Comparison of ENCODE assay signal across 8 mouse cellular contexts in the genomic region with DNA sequence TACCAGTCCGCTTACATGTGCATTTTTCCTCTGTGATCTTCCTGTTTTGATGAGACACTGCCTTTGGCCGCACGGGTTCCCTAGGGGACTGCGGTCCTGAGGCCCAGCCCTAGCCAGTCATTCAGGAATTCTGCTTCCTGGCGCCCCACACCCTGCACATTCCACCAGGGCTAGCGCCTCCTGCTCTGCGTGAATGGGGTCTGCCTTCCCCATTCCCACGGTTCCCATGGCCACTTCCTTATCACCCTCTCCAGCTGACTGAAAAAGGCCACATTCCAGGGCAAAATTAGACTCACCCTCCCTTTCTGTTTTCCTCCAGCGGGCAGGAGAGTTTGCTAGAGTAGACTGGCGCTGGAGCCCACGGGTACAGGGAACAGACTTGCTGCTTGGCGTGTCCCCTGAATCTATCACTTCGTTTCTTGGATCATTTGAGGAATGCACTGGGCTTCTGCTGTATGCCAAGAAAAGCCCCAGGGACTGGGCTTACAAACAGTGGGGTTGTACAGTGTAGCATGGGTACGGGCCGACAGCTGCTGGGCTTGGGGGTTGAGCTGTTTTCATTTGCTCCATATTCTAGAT. TPM values are rescaled to one million over a fixed set of nuclear protein-coding genes. Genes with fewer than 3 reads are reported as not detected.
DNase-seq lines count a peak whose midpoint lies in the region; ATAC-seq and TF ChIP-seq lines count a peak whose summit lies in the region.

No protein-coding gene starts in this region.

- DNase-seq in urinary bladder, postnatal 25 days (ENCODE audit: low spot score), result peak; percentile 54
- no peak for DNase-seq in urinary bladder, postnatal 10 days (ENCODE audit: low spot score)
- peak; percentile 26 for DNase-seq in forelimb bud, embryonic 11.5 days (ENCODE audit: low read depth, low spot score)
- peak; percentile 51 for DNase-seq in liver, adult 2 months (ENCODE audit: extremely low read depth, low read depth, low spot score)

- H3K9ac ChIP-seq in hindbrain, embryonic 13.5 days, result peak overlapping the region; percentile 24; the same call in 1 of the 2 replicates
- peak overlapping the region; percentile 20 for H3K9ac ChIP-seq in liver, adult 2 months (ENCODE audit: low read depth, low read length)
- no peak overlapping the region for H3K9ac ChIP-seq in neural tube, embryonic 14.5 days (replicated peaks; ENCODE audit: low read depth, low read length)

- peaks cover 4% of the 10 kb centered on the region; the same call in 1 of the 2 replicates for H3K79me2 ChIP-seq in liver, adult 2 months (ENCODE audit: control insufficient read depth, insufficient read depth, low read length)

- H3K27me3 ChIP-seq in hindbrain, embryonic 13.5 days, result no peaks in the 10 kb centered on the region
- H3K27me3 ChIP-seq in liver, adult 2 months (ENCODE audit: control insufficient read depth, insufficient read depth, low read length), result no peaks in the 10 kb centered on the region
- H3K27me3 ChIP-seq in neural tube, embryonic 14.5 days (ENCODE audit: control insufficient read depth, insufficient read depth, low read length), result no peaks in the 10 kb centered on the region

- H3K4me1 ChIP-seq in hindbrain, embryonic 13.5 days (replicated peaks), result peaks cover 33% of the 10 kb centered on the region
- peaks cover 40% of the 10 kb centered on the region for H3K4me1 ChIP-seq in liver, adult 2 months (ENCODE audit: control insufficient read depth, insufficient read depth, low read length)
- 0 out of 2 replicates have a peak, but pooled peaks cover 4% of the 10 kb centered on the region for H3K4me1 ChIP-seq in neural tube, embryonic 14.5 days (ENCODE audit: control insufficient read depth, insufficient read depth, low read length)

- 49% methylated on average over 15 of the region's 15 CpGs for WGBS in hindbrain, embryonic 13.5 days
- 52% methylated on average over 15 of the region's 15 CpGs for WGBS in liver, adult 2 months
- 59% methylated on average over 15 of the region's 15 CpGs for WGBS in neural tube, embryonic 14.5 days

- H3K36me3 ChIP-seq in hindbrain, embryonic 13.5 days, result peaks cover 24% of the 10 kb centered on the region
- H3K36me3 ChIP-seq in liver, adult 2 months (ENCODE audit: control insufficient read depth, insufficient read depth, low read length), result no peaks in the 10 kb centered on the region
- H3K36me3 ChIP-seq in neural tube, embryonic 14.5 days (ENCODE audit: control insufficient read depth, insufficient read depth, low read length), result no peaks in the 10 kb centered on the region

- H3K27ac ChIP-seq in hindbrain, embryonic 13.5 days, result peak overlapping the region; percentile 70
- H3K27ac ChIP-seq in liver, adult 2 months (replicated peaks; ENCODE audit: insufficient read depth, low read depth, low read length), result peak overlapping the region; percentile 89
- peak overlapping the region; percentile 28; the same call in 1 of the 2 replicates for H3K27ac ChIP-seq in neural tube, embryonic 14.5 days (ENCODE audit: low read depth, low read length)

- H3K4me3 ChIP-seq in hindbrain, embryonic 13.5 days, result no peak overlapping the region
- no peak overlapping the region for H3K4me3 ChIP-seq in liver, adult 2 months (ENCODE audit: insufficient read depth, low read depth, low read length)
- no peak overlapping the region for H3K4me3 ChIP-seq in neural tube, embryonic 14.5 days (ENCODE audit: low read depth, low read length)

- peak; percentile 80 for ATAC-seq in hindbrain, embryonic 13.5 days (ENCODE audit: low FRiP score)
- ATAC-seq in neural tube, embryonic 14.5 days (ENCODE audit: low read depth), result peak; percentile 79; the same call in 1 of the 2 replicates
- ATAC-seq in monocyte, adult 5-6 weeks (replicated peaks; ENCODE audit: insufficient number of reproducible peaks, low FRiP score, low TSS enrichment, poor library complexity, severe bottlenecking), result no peak
- no peak for ATAC-seq in inflammation-experienced regulatory T-cells, adult 6 months

- 0 out of 2 replicates have a peak overlapping the region, but pooled peaks have one; percentile 4 for H3K4me2 ChIP-seq in hindbrain, embryonic 13.5 days
- no peak overlapping the region for H3K4me2 ChIP-seq in neural tube, embryonic 14.5 days (ENCODE audit: low read depth, low read length)

- no peak for TF ChIP-seq POLR2A in liver, adult 2 months (IDR thresholded peaks at IDR 0.05; ENCODE audit: extremely low read depth, insufficient read depth, low read length)

- no peak for TF ChIP-seq CTCF in liver, adult 2 months (IDR thresholded peaks at IDR 0.05; ENCODE audit: low read depth, low read length)

- no peaks in the 10 kb centered on the region for H3K9me3 ChIP-seq in hindbrain, embryonic 13.5 days
- H3K9me3 ChIP-seq in neural tube, embryonic 14.5 days (ENCODE audit: control insufficient read depth, low read length), result no peaks in the 10 kb centered on the region

RNA-seq across cellular contexts. Expression of gene Dusp1, which starts 22.7 kb away (rescaled TPM):
- 34.5 and 35.5 TPM in 2 replicates for polyA plus RNA-seq in hindbrain, embryonic 13.5 days (2015; fragmentation: Nextera tagmentation; extraction: Ambion mirVana)
- total RNA-seq in liver, adult 2 months (2014; rRNA removed), result 10.5 and 10.7 TPM in 2 replicates
- 22.2 and 40.0 TPM in 2 replicates for polyA plus RNA-seq in liver, adult 2 months (2012; rRNA removed)
- polyA plus RNA-seq in neural tube, embryonic 14.5 days (2014; fragmentation: Nextera tagmentation; extraction: Ambion mirVana), result 26.9 and 27.2 TPM in 2 replicates
- 146 to 413 TPM (median 198 TPM) in 3 replicates for total RNA-seq in monocyte, adult 5-6 weeks (2017)
- polyA plus RNA-seq in inflammation-experienced regulatory T-cells, adult 6 months (2017; shearing (Covaris generic)), result 10 to 100 TPM; 31.4 to 56.0 (median 32.0) TPM

RNA-seq across cellular contexts. Expression of gene Ergic1, which starts 23.4 kb away (rescaled TPM):
- 86.8 and 90.1 TPM in 2 replicates for polyA plus RNA-seq in hindbrain, embryonic 13.5 days (2015; fragmentation: Nextera tagmentation; extraction: Ambion mirVana)
- 30.7 and 34.6 TPM in 2 replicates for total RNA-seq in liver, adult 2 months (2014; rRNA removed)
- 93.3 and 106 TPM in 2 replicates for polyA plus RNA-seq in liver, adult 2 months (2012; rRNA removed)
- 103 and 105 TPM in 2 replicates for polyA plus RNA-seq in neural tube, embryonic 14.5 days (2014; fragmentation: Nextera tagmentation; extraction: Ambion mirVana)
- 16.0 to 20.2 TPM (median 17.6 TPM) in 3 replicates for total RNA-seq in monocyte, adult 5-6 weeks (2017)
- polyA plus RNA-seq in inflammation-experienced regulatory T-cells, adult 6 months (2017; shearing (Covaris generic)), result 10 to 100 TPM; 35.9 to 50.4 (median 39.8) TPM

Comparison
In these comparisons a context has a peak if more than half of its experiments do, and no peak if none do; other contexts are left out.
1. ATAC-seq: peak in hindbrain, embryonic 13.5 days (single experiment) and neural tube, embryonic 14.5 days (single experiment); none in monocyte, adult 5-6 weeks (single experiment) and inflammation-experienced regulatory T-cells, adult 6 months (single experiment).
2. H3K27ac ChIP-seq: peak in every context shown above with its lines; median percentile 89 in liver, adult 2 months; 70 in hindbrain, embryonic 13.5 days; 28 in neural tube, embryonic 14.5 days.